ENCODE assay signal across 23 mouse cellular contexts in the genomic region with DNA sequence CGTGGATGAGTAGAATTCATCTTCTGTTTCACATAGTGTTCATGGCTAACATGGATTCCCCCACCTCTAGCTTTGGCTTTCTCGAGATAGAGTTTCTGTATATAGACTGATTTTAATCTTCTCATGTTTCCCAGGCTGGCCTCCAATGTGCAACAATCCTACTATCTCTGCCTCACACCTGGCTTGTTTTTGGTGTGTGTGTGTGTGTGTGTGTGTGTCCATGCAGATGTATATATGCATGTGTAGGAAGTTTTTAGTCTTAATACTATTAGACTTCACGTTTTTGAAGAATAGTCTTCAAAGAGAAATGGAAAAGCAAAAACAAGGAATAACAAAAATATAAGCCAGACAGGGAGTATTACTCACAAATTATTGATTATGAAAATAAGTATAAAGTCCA.
DNase-seq lines count a peak whose midpoint lies in the region; ATAC-seq and TF ChIP-seq lines count a peak whose summit lies in the region.
"Had no signal": no experiment of that assay in that cellular context is flagged by ENCODE, and none has a peak within 500 bp of the region (broad histone marks: within the 10 kb centered on the region; RNA-seq: fewer than 3 reads in every experiment).

No protein-coding gene starts in this region.

- H3K9ac ChIP-seq in liver, embryonic 13.5 days: no peak overlapping the region
- no peak overlapping the region for H3K9ac ChIP-seq in liver, embryonic 11.5 days (ENCODE audit: low read depth, low read length)
- no peak overlapping the region for H3K9ac ChIP-seq in MEL (ENCODE audit: control insufficient read depth, low read depth, low read length, poor library complexity, severe bottlenecking)

- H3K4me1 ChIP-seq in liver, embryonic 13.5 days (replicated peaks): no peaks in the 10 kb centered on the region; the same call in 1 of the 2 replicates
- H3K4me1 ChIP-seq in liver, embryonic 11.5 days (replicated peaks; ENCODE audit: control insufficient read depth, insufficient read depth, low read length): no peaks in the 10 kb centered on the region
- H3K4me1 ChIP-seq in MEL (ENCODE audit: control insufficient read depth in 1 of 2, insufficient read depth in 2 of 2, low read length in 2 of 2): no peaks in the 10 kb centered on the region

- no peaks in the 10 kb centered on the region for H3K27me3 ChIP-seq in liver, embryonic 13.5 days
- H3K27me3 ChIP-seq in liver, embryonic 11.5 days (replicated peaks; ENCODE audit: control insufficient read depth, insufficient read depth, low read length): no peaks in the 10 kb centered on the region
- no peaks in the 10 kb centered on the region for H3K27me3 ChIP-seq in MEL (ENCODE audit: control insufficient read depth in 1 of 2, insufficient read depth in 2 of 2, low read length in 2 of 2)
- H3K27me3 ChIP-seq: CH12.LX, Patski had no signal

- no peak overlapping the region for H3K4me3 ChIP-seq in liver, embryonic 13.5 days (replicated peaks)
- no peak overlapping the region for H3K4me3 ChIP-seq in liver, embryonic 11.5 days (ENCODE audit: low read depth, low read length)
- H3K4me3 ChIP-seq in MEL (ENCODE audit: control insufficient read depth in 1 of 2, insufficient read depth in 1 of 2, low read depth in 2 of 2, low read length in 2 of 2): no peak overlapping the region

- no peak for DNase-seq in liver, embryonic 13.5 days
- DNase-seq in liver, embryonic 11.5 days (ENCODE audit: low spot score): no peak
- peak; percentile 38 for DNase-seq in MEL (ENCODE audit: low read depth, low spot score)
- peak; percentile 6 for DNase-seq in c-Kit-positive CD71-positive TER-119-negative erythroid progenitor cells, embryonic 14.5 days (ENCODE audit: low read depth)
- no peak for DNase-seq in left cerebral cortex, adult 18-20 months (ENCODE audit: low spot score in 2 of 2)
- no peak for DNase-seq in cerebellum, postnatal 14 days
- DNase-seq: adrenal gland, adult 2 months; adrenal gland, adult 8-10 months; adrenal gland, postnatal 10 days; adrenal gland, postnatal 14 days; adrenal gland, postnatal 25 days; adrenal gland, postnatal 36 days; B cell, adult 2 months; cerebellum, adult 11 months; cerebellum, adult 11-12 months; cerebellum, adult 18-20 months; cerebellum, adult 2 months; cerebellum, adult 8-10 months had no signal

- no peaks in the 10 kb centered on the region for H3K9me3 ChIP-seq in liver, embryonic 13.5 days (replicated peaks)
- H3K9me3 ChIP-seq in liver, embryonic 11.5 days (ENCODE audit: control insufficient read depth, low read length): no peaks in the 10 kb centered on the region
- no peaks in the 10 kb centered on the region for H3K9me3 ChIP-seq in MEL (replicated peaks; ENCODE audit: insufficient read depth, low read length)
- H3K9me3 ChIP-seq: G1E had no signal

- H3K79me2 ChIP-seq in MEL (ENCODE audit: control insufficient read depth, insufficient read depth, low read length, poor library complexity): no peaks in the 10 kb centered on the region

- 0 out of 2 replicates have a peak, but pooled peaks have one; percentile 20 for ATAC-seq in liver, embryonic 13.5 days (ENCODE audit: low read depth)
- no peak for ATAC-seq in liver, embryonic 11.5 days (replicated peaks; ENCODE audit: low FRiP score)
- ATAC-seq: activated CD4-positive, CD25-positive, alpha-beta regulatory T cell, adult 4 months; CD4-positive, CD25-positive, alpha-beta regulatory T cell, adult 4 months; Patski had no signal

- no peak overlapping the region for H3K4me2 ChIP-seq in liver, embryonic 13.5 days
- no peak overlapping the region for H3K4me2 ChIP-seq in liver, embryonic 11.5 days

- no peak overlapping the region for H3K27ac ChIP-seq in liver, embryonic 13.5 days
- no peak overlapping the region for H3K27ac ChIP-seq in liver, embryonic 11.5 days (ENCODE audit: low read depth, low read length)
- no peak overlapping the region for H3K27ac ChIP-seq in MEL (ENCODE audit: control insufficient read depth, low read depth, low read length)

- no peak for TF ChIP-seq POLR2A in MEL (IDR thresholded peaks at IDR 0.05; ENCODE audit: control insufficient read depth in 1 of 2, insufficient read depth in 1 of 2, low read depth in 1 of 2, low read length in 2 of 2, poor library complexity in 1 of 2)

- TF ChIP-seq CTCF in MEL (IDR thresholded peaks at IDR 0.05 in 2 of 3, conservative IDR thresholded peaks at IDR 0.05 in 1 of 3; ENCODE audit: control insufficient read depth in 1 of 3, insufficient read depth in 1 of 3, low read depth in 2 of 3, low read length in 3 of 3, poor library complexity in 1 of 3, severe bottlenecking in 1 of 3): no peak

- 50% methylated on average over 3 of the region's 3 CpGs for WGBS in liver, embryonic 13.5 days (ENCODE audit: insufficient replicate concordance)
- 81% methylated on average over 3 of the region's 3 CpGs for WGBS in liver, embryonic 11.5 days

- peak; percentile 51 to 59 for TF ChIP-seq EP300 in MEL (IDR thresholded peaks at IDR 0.05; ENCODE audit: low read depth in 1 of 2, low read length in 2 of 2)

- no peak for TF ChIP-seq RAD21 in MEL (IDR thresholded peaks at IDR 0.05; ENCODE audit: low read depth, low read length)

- no peaks in the 10 kb centered on the region for H3K36me3 ChIP-seq in liver, embryonic 13.5 days
- H3K36me3 ChIP-seq in liver, embryonic 11.5 days (ENCODE audit: control insufficient read depth, insufficient read depth, low read length): no peaks in the 10 kb centered on the region
- no peaks in the 10 kb centered on the region for H3K36me3 ChIP-seq in MEL (ENCODE audit: control insufficient read depth in 1 of 2, insufficient read depth in 2 of 2, low read length in 2 of 2)
- H3K36me3 ChIP-seq: G1E had no signal

TF ChIP-seq in MEL, 35 proteins besides CTCF, POLR2A, EP300 and RAD21:
- TF ChIP-seq MAX (IDR thresholded peaks at IDR 0.05; ENCODE audit: low read length): no peak
- no peak for TF ChIP-seq ZC3H11A (IDR thresholded peaks at IDR 0.05; ENCODE audit: low read depth, low read length)
- no peak for TF ChIP-seq MYB (IDR thresholded peaks at IDR 0.05; ENCODE audit: low read depth, low read length)
- TF ChIP-seq BHLHE40 (IDR thresholded peaks at IDR 0.05; ENCODE audit: borderline replicate concordance, low read depth, low read length): no peak
- no peak for TF ChIP-seq USF2 (IDR thresholded peaks at IDR 0.05; ENCODE audit: borderline replicate concordance in 1 of 2, insufficient read depth in 1 of 2, low read depth in 1 of 2, low read length in 2 of 2)
- peak; percentile 26; the same call in 1 of the 2 replicates for TF ChIP-seq ETS1 (IDR thresholded peaks at IDR 0.05; ENCODE audit: low read depth, low read length)
- TF ChIP-seq POLR2AphosphoS2 (IDR thresholded peaks at IDR 0.05; ENCODE audit: low read length): no peak
- TF ChIP-seq HCFC1 (IDR thresholded peaks at IDR 0.05; ENCODE audit: low read depth, low read length): no peak
- TF ChIP-seq SIN3A (IDR thresholded peaks at IDR 0.05; ENCODE audit: low read length): no peak
- no peak for TF ChIP-seq POLR2AphosphoS5 (IDR thresholded peaks at IDR 0.05; ENCODE audit: borderline replicate concordance, low read depth, low read length)
- no peak for TF ChIP-seq NELFE (IDR thresholded peaks at IDR 0.05; ENCODE audit: low read depth, low read length)
- no peak for TF ChIP-seq CHD2 (IDR thresholded peaks at IDR 0.05; ENCODE audit: low read length)
- no peak for TF ChIP-seq SMC3 (IDR thresholded peaks at IDR 0.05; ENCODE audit: low read depth, low read length)
- TF ChIP-seq MAZ (IDR thresholded peaks at IDR 0.05; ENCODE audit: low read depth, low read length): no peak
- no peak for TF ChIP-seq ZMIZ1 (IDR thresholded peaks at IDR 0.05; ENCODE audit: low read depth, low read length)
- TF ChIP-seq TBP (IDR thresholded peaks at IDR 0.05; ENCODE audit: low read depth, low read length): no peak
- peak; percentile 88 for TF ChIP-seq TCF12 (IDR thresholded peaks at IDR 0.05; ENCODE audit: low read depth, low read length)
- peak; percentile 38; the same call in 1 of the 2 replicates for TF ChIP-seq GATA1 (IDR thresholded peaks at IDR 0.05; ENCODE audit: low read depth, low read length)
- TF ChIP-seq ELF1 (IDR thresholded peaks at IDR 0.05; ENCODE audit: low read depth, low read length): no peak
- no peak for TF ChIP-seq E2F4 (IDR thresholded peaks at IDR 0.05; ENCODE audit: borderline replicate concordance, low read depth, low read length)
- no peak for TF ChIP-seq MEF2A (IDR thresholded peaks at IDR 0.05; ENCODE audit: extremely low read depth, insufficient replicate concordance, low read depth, low read length, poor library complexity, severe bottlenecking)
- peak; percentile 6; the same call in 1 of the 2 replicates for TF ChIP-seq TAL1 (IDR thresholded peaks at IDR 0.05; ENCODE audit: low read length)
- peak; percentile 25; the same call in 1 of the 2 replicates for TF ChIP-seq MXI1 (IDR thresholded peaks at IDR 0.05; ENCODE audit: low read depth, low read length)
- no peak for TF ChIP-seq KAT2A (conservative IDR thresholded peaks at IDR 0.05; ENCODE audit: low read depth, low read length)
- TF ChIP-seq MYC (IDR thresholded peaks at IDR 0.05; ENCODE audit: low read depth, low read length): no peak
- no peak for TF ChIP-seq ZKSCAN1 (IDR thresholded peaks at IDR 0.05; ENCODE audit: low read depth, low read length)
- TF ChIP-seq USF1 (IDR thresholded peaks at IDR 0.05; ENCODE audit: low read depth, low read length): no peak

Comparison
In these comparisons a context has a peak if more than half of its experiments do, and no peak if none do; other contexts are left out.
1. DNase-seq: peak in MEL (single experiment) and c-Kit-positive CD71-positive TER-119-negative erythroid progenitor cells, embryonic 14.5 days (single experiment); none in liver, embryonic 13.5 days (single experiment), liver, embryonic 11.5 days (single experiment), left cerebral cortex, adult 18-20 months (0 of 2) and cerebellum, postnatal 14 days (0 of 2).